Mouse (Mus musculus) retina, adult 2 months (tissue): Measurements from ENCODE around the gene Fut7.
"Not testable (repeated sequence)": the region's sequence is repeated elsewhere in the genome, so short reads cannot be mapped to it uniquely, and the experiment has no call there.

ENCODE experiments used
- DNase-seq: peaks from one replicate; pipeline ENCODE4 v3.0.0-alpha.2; 2012; ENCODE audit warnings: low read depth, low spot score

Gene Fut7

GRCm38 (mm10) chr2:25422587-25423410 is at the start of gene Fut7:
Fut7 (plus strand) TSS chr2:25423267.
- no peak for DNase-seq

- DNase-seq = no peak
Measured at GRCm38 (mm10) chr2:25373431-25373830, 49.6 kb upstream of the Fut7 start.

GRCm38 (mm10) chr2:25376589-25376988 is 46.5 kb upstream of the Fut7 start:
- DNase-seq = peak; percentile 41

GRCm38 (mm10) chr2:25384492-25384891 is 38.6 kb upstream of the Fut7 start:
- DNase-seq = no peak

- no peak for DNase-seq
Measured at GRCm38 (mm10) chr2:25391266-25391665, 31.8 kb upstream of the Fut7 start.

GRCm38 (mm10) chr2:25394281-25395221 is 28.5 kb upstream of the Fut7 start:
- no peak for DNase-seq

- DNase-seq = no peak
Measured at GRCm38 (mm10) chr2:25395721-25396596, 27.1 kb upstream of the Fut7 start, which contains the start of gene Entpd2. Entpd2 (plus strand) TSS chr2:25395874.

GRCm38 (mm10) chr2:25396597-25396983 is 26.5 kb upstream of the Fut7 start:
- DNase-seq = no peak

GRCm38 (mm10) chr2:25397010-25397409 is 26.1 kb upstream of the Fut7 start:
- DNase-seq = no peak

- DNase-seq = no peak
Measured at GRCm38 (mm10) chr2:25398065-25398464, 25.0 kb upstream of the Fut7 start.

- DNase-seq = no peak
Measured at GRCm38 (mm10) chr2:25399051-25399450, 24.0 kb upstream of the Fut7 start, which contains the start of gene Npdc1. Npdc1 (plus strand) TSS chr2:25399351.

- no peak for DNase-seq
Measured at GRCm38 (mm10) chr2:25400291-25400690, 22.8 kb upstream of the Fut7 start.

- DNase-seq = peak; percentile 46
Measured at GRCm38 (mm10) chr2:25400764-25401163, 22.3 kb upstream of the Fut7 start.

GRCm38 (mm10) chr2:25402377-25402971 is 20.6 kb upstream of the Fut7 start:
- DNase-seq = peak; percentile 49

GRCm38 (mm10) chr2:25402972-25403601 is 20.0 kb upstream of the Fut7 start:
- peak; percentile 51 for DNase-seq

GRCm38 (mm10) chr2:25403994-25404393 is 19.1 kb upstream of the Fut7 start:
- DNase-seq = no peak

GRCm38 (mm10) chr2:25408908-25409307 is 14.2 kb upstream of the Fut7 start:
- DNase-seq = no peak

- not testable (repeated sequence) for DNase-seq
Measured at GRCm38 (mm10) chr2:25413436-25413835, 9.6 kb upstream of the Fut7 start.

GRCm38 (mm10) chr2:25417426-25417825 is 5.6 kb upstream of the Fut7 start:
- no peak for DNase-seq

- no peak for DNase-seq
Measured at GRCm38 (mm10) chr2:25421896-25422295, 1.2 kb upstream of the Fut7 start.
